Mouse (Mus musculus) adrenal gland (tissue): Measurements from ENCODE around the gene Taf3.

Experiments
- intact Hi-C: fragments of 180-260 bp; cut with DNase I; formaldehyde crosslinking; loops from one replicate; pipeline ENCODE4 v1.15.1; 2025
- long read RNA-seq, 2 experiments: library from polyadenylated mRNA; unstranded; transcript quantifications; one replicate each; pipeline ENCODE4 v2.0.0; 2020; ENCODE audit warnings: borderline replicate concordance in 1 of 2; ENCODE audit not compliant: insufficient replicate concordance in 1 of 2

The Taf3 gene
- long read RNA-seq, experiment 1, partial matches to known transcripts = 14 of 17 reads
- long read RNA-seq, experiment 1, other reads (novel, unspliced or antisense) = 3 of 17 reads
- long read RNA-seq, experiment 2, partial matches to known transcripts = 22 of 23 reads
- long read RNA-seq, experiment 2, other reads (novel, unspliced or antisense) = 1 of 23 reads

DNA sequence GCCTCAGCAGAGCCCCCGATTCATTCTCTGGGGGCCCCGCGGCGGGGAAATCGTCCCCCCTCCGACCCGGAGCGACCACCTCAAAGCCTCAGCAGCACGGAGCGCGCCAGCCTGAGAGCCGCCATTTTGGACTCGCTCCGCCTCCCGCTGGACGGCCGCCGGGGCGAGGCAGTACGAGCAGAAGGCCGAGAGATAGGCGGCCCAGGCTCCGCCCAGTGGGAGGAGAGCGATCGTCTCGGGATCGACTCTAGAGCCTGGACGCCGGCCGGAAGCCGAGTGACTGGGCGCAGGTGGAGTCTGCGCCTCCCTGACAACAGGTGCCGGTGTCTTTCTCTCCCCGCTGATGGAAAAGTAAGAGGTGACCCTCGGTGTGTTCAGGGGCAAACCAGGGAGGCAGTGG is at the start of gene Taf3:
Taf3 (minus strand) TSS at position 136 of the 400 bp plus-strand sequence.
- intact Hi-C loops = loop anchor here (5.0 kb wide), 1 partner anchor 39 kb away; no protein-coding TSS in a partner anchor

DNA sequence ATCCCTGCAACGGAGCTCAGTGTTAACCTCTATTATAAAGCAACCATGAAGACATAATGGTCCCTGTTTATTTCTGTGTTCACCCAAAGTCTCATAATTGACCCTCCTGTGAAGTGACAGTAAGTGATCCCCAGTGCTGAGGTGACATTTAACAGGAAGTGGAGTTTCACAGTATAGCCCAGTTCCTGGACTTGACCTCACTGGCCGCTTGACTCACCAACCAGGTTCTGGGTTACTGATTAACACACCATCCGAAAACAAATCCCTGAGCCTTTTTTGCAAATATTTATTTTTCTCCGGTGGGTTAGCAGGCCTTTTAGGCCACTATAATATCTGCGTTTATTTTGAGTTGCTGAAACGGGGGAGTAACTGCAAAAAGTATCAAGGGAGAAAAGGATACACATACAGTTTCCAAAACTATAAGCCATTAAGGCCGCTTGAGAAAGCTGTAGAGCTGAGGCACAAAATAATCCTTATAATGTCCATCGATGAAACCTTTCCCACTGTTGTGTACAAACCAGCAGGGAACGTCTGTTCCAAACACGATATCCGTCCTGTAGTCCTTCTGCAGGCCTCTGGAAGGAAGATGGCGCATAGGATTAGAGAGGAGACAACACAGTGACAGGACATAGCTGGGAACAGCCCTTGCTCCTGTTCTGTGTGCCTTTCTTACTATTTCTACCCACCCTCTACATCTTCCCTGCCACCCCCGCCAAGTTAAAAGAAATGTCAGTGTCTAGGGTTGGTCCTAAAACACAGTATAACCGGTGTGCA is 46.1 kb upstream of the Taf3 start:
- intact Hi-C loops = no loop called here

DNA sequence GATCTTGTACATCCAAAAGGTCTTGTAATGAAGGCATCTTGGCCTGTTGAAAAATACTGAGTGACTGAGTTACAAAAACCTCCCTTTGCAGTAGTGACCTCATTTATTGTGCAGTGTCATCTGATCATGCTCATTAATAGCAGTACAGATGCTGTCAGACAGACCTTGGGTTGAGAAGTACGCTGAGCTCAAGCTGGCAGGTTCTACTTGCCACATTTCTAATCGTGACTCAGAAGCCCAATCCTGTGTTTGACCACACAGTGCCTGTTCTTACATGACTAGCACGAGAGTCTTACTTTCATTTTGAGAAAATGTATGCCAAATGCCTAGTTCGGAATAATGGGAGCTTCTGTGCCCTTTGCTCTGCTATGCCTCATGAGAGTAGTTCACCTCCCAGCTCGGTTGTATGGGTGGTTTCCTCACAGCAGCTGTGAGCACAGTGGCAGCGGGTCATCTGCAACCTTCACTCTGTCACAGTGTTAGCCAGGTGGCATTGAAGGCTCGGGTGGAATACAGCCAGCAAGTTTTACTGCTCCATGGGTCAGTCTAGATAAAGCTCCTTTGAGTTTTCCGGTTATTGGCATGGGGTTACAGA is 39.0 kb upstream of the Taf3 start:
- intact Hi-C loops = loop anchor here (5.0 kb wide), 1 partner anchor 40 kb away; the partner anchor contains the start of gene Taf3

DNA sequence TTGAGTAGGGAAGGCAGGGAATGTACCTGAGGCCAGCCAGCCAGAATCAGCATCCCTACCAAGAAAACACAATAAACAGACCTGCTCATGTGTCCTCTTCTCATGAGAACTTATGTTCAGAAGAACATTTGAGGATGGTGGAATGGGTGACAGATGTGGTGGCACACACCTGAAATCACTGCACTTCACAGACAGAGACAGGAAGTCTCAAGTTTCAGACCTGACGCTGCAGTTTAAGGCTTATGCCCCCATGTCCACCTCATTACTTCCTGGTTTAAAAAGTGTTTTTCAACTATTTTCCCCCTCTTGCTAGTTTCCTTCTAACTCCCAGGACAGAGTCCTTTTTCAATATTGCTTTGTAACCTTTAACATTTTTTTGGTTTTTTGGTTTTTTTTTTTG is 34.3 kb upstream of the Taf3 start:
- intact Hi-C loops = no loop called here

DNA sequence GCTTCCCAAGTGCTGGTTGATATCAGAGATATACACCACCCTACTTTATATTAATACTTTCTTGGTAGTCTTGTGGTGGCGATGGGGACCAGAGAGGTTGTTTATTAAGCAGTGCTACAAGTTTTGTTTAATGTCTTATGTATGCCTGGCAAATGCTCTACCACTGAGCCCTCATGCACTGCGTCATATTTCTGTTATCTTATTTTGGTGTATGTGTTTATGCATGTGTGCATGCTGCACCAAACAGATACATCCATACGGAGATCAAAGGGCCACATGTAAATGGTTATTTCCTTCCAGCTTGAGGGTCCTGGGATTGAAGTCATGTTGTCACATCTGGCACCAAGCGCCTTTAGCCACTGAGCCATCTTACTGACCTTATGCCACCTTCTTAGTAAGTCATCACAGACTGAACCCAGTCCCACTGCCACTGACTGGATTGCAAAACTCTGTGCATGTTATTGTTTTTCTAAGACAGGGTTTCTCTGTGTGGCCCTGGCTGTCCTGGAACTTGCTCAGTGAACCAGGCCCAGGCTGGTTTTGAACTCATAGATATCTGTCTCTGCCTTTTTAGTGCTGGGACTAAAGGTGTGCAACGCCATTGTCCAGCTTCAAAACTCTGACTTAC is 33.2 kb upstream of the Taf3 start:
- intact Hi-C loops = no loop called here

DNA sequence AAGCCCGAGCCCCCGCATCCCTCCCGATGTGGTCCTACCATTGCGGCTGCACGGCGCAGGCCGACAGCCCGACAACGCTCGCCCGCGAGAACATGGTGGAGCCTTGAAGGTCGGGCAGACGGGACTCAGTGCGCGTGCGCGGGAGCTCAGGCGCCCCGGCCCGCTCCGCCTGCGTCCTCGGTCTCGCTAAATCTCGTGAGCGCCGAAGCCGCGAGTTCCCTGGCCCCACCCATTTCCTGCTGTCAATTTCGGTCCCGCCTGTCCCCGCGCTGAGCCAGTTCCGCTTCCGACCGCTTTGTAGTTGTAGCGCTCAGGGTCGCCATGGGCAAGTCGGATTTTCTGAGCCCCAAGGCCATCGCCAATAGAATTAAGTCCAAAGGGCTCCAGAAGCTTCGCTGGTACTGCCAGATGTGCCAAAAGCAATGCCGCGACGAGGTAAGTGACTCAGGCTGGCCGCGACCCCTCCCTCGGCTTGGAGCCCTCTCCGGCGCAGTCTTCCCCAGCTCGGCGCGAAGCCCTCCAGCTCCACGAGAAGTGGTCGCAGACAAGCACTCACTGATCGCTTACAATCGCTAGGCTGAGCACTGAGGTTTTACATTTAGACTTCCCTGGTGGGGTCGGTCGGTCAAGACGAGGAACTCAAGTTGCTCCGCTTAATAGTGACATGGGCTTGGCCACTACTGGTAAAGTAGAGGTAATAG is 32.1 kb upstream of the Taf3 start, which contains the start of the genes Atp5c1 and Kin:
Atp5c1 (minus strand) TSS at position 201 of the 701 bp plus-strand sequence.
Kin (plus strand) TSS at position 284 of the 701 bp plus-strand sequence.
- intact Hi-C loops = no loop called here

DNA sequence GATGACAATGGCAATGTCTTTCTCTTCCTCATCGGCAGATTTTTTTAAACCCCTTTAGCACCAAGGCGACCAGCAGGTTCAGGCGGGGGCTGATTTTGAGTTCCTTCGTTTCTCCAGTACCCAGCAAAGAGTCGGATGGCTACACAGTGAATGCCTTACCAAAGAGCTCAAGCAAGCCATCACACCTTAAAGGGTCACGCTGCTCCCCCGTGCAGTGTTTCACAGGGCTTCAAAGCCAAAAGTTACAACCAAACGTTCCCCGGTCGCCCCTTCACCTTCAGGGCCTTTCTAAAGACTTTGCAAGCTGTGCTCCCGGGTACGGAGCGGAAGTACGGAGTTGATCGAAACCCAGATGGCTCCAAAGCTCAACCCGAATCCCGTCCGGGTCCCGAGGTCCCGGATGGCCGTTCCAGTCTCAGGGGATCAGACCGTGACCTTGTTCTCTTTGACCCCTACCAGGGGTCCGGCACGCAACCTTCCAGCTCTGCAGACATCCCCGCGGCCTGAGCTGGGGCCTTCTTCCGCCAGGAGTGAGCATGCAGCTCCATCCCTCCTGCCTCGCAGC is 31.4 kb upstream of the Taf3 start:
- intact Hi-C loops = no loop called here

DNA sequence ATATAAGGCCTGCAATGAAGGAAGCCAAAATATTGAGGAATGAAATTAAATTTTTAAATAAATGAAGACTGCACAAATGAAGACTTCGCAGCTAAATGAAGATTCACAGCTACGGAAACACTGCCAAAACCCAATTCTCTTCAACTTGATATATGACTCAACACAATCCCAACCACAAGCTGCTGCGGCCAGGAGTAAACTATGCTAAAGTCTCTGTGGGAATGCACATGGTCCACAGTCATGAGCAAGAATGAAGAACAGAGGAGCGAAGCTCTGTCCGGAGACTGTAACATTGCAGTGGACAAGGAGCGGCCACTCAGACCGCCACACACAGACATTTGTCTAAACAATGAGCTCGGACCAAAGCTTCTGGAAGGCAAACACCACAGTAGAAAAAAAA is 28.3 kb upstream of the Taf3 start:
- intact Hi-C loops = no loop called here

DNA sequence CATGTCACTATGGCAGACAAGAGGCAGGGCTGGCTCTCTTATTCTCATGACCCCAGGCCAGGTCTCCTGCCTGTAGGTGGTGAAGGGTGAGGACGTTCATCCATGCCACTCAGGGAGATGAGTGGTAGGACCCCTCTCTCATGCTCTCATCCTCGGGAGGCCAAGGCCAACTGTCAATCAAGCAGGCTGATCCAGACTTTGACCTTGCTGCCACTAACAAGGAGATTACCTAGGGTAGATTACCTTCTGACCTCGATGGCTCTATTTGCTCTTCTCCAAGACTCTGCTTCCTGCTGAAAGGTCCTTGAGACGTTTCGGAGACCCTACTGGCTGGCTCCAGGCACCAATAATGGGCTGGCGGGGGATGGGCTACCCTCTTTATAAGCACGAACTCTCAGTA is 26.1 kb upstream of the Taf3 start:
- intact Hi-C loops = no loop called here

DNA sequence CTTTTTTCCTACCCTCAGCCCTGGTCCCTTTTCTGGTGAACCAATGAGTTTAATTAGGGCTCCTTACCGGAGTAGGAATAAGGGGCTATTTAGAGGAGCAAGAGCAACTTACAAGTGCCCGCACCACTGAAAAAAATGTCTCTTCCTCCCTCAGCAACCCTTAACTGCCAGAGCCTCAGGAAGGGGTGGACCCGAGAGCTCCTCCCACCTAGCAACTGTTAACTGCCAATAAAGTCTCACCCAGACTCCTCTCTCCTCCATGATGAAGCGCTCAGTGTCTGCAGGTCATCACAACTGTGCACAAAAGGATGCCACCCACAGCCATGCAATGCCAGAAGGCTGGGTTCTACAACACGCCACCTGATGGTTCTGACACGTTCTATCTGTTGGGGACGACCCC is 23.4 kb upstream of the Taf3 start:
- intact Hi-C loops = no loop called here

DNA sequence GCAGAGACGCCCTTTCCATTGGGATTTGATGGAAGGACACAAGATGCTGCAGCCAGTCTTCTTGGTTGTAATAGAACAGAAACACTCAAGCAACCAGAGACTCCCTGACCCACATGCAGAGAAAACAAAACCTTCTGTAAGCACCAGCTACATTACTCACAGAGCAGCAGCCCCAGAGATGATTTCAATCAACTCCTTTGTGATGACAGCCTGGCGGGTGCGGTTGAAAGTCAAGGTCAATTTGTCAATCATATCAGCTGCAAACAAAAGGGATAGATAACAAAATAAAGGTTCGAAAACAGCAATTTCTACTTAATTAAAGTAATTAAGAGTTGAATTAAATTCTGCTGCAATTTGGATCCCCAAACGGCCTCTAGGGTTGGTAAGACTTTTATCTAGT is 10.4 kb upstream of the Taf3 start:
- intact Hi-C loops = no loop called here

DNA sequence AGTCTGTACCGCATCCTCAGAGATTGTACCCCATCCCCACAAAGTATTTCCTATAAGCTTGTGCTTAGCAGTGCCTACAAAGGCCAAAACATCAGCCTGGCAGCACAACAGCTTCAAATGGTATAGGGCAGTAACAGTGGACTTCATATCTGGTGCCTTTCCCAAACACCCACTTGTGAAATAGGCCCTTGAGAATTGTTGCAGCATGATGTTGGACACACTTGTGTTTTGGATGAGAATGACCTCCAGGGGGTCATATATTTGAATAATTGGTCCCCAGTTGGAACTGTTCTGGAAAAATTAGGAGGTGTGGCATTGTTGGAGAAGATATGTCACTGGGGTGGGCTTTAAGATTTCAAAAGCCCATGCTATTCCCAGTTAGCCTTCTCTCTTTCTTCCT is 3.6 kb upstream of the Taf3 start:
- intact Hi-C loops = no loop called here

DNA sequence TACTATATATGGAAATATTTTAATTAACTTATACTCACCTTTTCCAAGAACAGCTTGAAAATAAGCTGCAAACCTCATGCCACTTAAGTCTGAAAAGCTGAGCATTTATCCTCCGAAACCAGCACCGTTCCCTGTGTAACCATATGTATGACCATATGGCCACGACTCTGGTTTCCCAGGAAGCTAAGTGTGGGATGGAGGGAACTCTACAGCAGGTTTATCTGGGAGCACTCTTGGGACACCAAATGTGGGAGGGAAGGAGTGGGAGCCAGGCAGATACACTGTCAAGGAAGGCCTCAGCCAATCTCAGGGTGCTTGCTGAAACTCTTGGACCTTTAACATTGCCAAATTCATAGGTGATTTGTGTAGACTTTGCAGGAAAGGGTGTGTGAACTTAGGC is 2.5 kb upstream of the Taf3 start:
- intact Hi-C loops = no loop called here

DNA sequence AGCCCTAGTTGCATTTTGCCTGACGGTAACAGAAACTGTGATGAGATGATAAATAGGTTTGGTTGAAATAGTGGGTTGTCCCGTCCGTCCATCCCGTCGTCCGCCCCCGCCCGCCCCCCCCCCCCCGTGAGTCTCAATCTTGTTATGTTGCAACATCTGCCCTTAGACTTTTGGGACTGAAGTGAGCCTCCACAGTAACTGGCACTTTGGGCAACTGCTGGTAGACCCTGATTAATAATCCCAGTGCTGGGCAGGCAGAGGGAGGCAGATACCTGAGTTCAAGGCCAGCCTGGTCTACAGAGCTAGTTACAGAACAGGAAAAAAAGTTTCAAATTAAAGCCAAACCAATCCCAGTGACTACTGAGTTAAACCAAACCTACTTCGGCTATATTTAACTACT is 1.1 kb upstream of the Taf3 start:
- intact Hi-C loops = loop anchor here (5.0 kb wide), 1 partner anchor 38 kb away; no protein-coding TSS in a partner anchor

DNA sequence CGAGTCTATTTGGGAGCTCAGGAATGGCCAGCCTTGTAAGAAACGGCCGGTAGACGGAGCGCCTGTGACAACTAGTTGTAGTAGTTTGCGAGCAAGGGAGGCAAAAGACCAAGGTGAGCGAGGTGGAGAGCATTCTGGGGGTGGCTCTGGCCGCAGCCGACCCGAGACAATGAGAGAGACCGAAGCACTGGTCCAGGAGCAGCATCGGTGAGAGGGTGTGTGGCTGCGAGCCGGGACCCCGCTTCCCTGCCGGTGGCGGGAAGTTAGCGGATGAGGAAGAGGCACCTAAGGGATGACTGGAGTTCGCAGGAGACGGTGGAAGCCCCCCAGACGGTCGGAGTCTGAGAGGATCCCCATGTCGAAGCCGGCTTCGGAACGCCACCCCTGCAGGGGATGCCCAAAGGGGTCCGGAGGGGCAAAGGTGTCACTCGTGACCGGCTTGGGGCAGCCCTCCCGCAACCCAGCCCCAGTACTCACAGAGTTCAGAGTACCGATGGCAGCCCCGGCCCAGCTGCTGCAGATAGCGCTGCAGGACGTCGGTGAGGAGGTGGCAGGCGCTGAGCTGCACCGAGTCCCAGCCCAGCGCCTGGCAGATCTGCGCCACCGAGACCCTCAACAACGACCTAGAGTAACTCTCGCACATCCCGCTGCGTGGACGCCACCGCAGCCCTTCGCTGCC is 499 bp downstream of the Taf3 start:
- intact Hi-C loops = loop anchor here (5.0 kb wide), 1 partner anchor 39 kb away; no protein-coding TSS in a partner anchor

DNA sequence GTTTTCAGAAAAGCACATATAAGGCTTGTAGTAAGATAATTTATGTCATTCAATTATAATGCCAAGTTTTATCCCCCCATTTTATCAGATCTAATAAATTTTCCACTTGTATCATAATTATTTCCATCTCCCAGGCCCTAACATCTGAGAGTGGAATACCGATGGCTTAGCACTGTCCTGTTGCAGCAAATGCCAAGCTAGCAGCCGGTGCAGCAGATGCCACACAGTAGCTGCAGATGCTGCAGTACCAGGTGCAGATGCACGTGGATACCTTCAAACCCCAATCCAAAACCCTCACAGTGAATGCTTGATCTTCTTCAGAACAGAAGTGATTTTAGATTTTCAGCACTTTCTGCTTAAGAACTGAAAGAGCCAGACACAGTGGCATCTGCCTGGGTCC is 13.4 kb downstream of the Taf3 start:
- intact Hi-C loops = no loop called here

DNA sequence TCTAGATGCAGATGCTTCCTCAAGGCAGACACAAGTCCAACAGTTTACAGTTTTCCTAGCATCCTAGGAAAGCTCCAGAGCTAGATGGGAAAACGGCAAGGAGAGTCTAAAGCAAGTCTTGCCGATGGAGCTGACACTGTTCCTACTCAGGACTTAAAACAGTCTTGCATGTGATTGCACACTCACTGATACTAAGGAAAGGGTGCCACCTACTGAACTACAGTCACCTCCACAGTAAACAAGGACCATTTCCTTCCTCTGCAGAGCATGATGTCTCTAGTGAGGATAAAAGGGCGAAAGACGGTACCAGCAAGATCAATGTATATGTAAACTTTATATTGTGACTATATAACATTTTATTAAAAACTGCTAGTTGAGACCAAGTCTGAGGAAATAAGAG is 14.7 kb downstream of the Taf3 start:
- intact Hi-C loops = no loop called here

DNA sequence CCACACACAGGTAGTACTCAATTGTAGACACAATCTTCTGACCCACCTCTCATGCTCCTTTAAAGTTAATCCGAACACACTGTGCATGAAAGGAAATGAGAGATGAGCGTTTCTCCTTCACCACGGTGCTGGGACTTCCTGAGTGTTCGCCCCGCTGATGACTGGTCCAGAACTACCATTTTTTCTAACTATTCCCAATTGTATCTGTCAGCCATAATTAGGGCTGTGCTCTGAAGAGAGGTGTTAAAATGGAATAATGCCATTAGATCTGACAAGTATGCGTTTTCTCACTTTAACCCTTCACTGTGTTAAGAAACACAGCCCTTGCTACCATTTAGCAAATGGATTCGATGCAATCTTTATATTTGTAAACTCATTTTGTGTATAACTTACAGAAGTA is 18.6 kb downstream of the Taf3 start:
- intact Hi-C loops = no loop called here

DNA sequence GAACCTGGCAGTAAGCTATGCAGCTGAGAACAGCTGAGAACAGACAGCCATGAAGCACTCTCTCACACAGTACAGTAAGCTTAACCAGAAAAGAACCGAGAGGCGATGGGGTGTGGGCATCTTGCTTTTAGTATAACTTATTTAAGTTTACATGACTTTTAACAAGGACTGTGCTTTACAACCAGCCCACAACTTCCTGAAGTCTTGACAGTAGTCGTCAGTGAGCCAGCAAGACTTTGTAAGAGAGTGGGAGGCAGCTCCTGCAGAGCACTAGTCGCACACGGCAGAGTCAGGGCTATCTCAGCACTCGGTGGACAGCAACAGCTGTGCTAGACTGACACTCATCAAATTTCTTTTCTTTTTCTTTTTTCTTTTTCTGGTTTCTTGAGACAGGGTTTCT is 24.1 kb downstream of the Taf3 start:
- intact Hi-C loops = no loop called here

DNA sequence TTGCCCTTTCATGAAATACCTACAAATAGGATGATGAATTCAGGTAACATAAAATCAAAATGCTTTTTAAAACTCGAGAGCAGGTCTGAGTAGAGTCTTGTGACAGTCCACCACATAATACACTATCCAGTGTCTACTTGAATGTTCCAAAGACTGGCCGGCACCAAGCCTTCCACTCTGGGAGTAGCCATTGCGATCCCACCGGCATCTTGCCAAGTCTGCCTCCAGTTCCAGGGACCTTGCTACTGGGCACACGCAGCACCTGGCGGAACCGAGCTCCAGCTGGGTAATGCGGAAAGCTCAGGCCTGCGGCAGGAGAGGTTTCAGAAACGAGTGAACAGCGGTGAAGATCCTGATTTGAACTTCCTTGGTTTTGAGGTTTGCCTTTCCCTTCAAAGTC is 27.1 kb downstream of the Taf3 start:
- intact Hi-C loops = no loop called here
